Mouse (Mus musculus) gastrocnemius, postnatal 14 days (tissue): ENCODE measurements around the gene Snx5. TPM values are rescaled to one million over a fixed set of nuclear protein-coding genes. Genes with fewer than 3 reads are reported as not detected.
A peak's percentile ranks its signal among the peaks of the same experiment; 100 is the strongest.

Experiments used
- DNase-seq: peaks from one replicate; pipeline ENCODE4 v3.0.0; 2021; ENCODE audit warnings: mixed read lengths
- intact Hi-C: fragments of 180-260 bp; cut with DNase I; formaldehyde crosslinking; loops from one replicate; pipeline ENCODE4 v1.15.1; 2025; ENCODE audit warnings: low total_unique reads
- long read RNA-seq, 2 experiments: library from polyadenylated mRNA; stranded (forward); transcript quantifications; one replicate each; pipeline ENCODE4 v2.0.0; 2021
- total RNA-seq, 2 experiments: library from RNA; stranded (reverse); gene quantifications; 2 replicates each; pipeline ENCODE4 v1.2.3; 2021

Gene Snx5
- 10 to 100 TPM; 45.5 to 53.2 TPM for total RNA-seq
- long read RNA-seq, experiment 1, transcript Snx5-202 (14 exons, 2,512 nt), result minor isoform, 33 of 93 reads
- long read RNA-seq, experiment 1, transcript Snx5-201 (13 exons, 2,419 nt), result major isoform, 49 of 93 reads
- long read RNA-seq, experiment 1, partial matches to known transcripts, result 2 of 93 reads
- long read RNA-seq, experiment 1, other reads (novel, unspliced or antisense), result 9 of 93 reads
- long read RNA-seq, experiment 2, transcript Snx5-202 (14 exons, 2,512 nt), result minor isoform, 24 of 92 reads
- long read RNA-seq, experiment 2, transcript Snx5-201 (13 exons, 2,419 nt), result major isoform, 57 of 92 reads
- long read RNA-seq, experiment 2, partial matches to known transcripts, result 4 of 92 reads
- long read RNA-seq, experiment 2, other reads (novel, unspliced or antisense), result 7 of 92 reads

DNA sequence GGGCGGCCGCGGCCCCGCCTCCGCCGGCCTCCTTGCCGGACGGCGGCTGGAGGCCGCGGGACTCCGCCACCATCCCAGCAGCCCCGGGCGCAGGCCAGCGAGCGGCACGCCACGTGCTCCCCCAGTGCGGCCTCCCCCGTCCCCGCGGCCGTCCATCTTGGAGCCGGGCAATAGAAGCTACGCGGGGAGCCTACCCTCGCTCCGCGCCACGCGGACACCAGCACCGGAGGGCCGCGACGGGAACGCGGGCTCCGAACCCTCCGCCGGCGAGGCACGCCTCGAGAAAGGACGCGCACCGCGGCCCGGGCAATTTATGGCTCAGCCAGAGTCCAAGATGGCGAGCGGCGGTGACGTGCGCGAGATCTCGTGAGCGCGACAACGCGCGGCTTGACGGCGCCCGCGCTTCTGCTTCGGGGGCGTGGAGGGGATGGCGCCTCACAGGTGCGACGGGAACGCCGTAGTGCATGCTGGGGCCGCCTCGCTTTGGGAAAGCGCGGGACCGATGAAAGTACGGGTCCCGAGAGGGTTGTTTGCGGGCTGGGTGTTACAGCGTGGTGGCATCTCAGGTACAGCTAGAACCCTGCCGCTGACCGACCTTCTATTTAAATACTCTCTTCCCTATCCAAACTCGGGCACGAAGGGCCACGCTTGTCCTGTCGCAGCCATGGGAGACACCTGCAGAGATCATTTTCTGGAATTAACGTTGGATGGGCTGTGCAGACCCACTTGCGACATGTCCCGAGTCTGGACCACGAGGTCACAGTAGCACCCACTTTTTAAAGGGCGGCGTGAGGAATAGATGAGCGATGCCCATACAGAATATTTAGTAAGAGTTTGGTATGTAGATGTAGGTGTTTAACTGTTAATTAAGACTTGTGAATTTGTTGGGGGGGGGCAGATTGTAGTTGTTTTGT lies at the start of gene Snx5, which contains the start of gene Mgme1:
TSS of gene Snx5 (minus strand) at position 400 of the 914 bp plus-strand sequence.
TSS of gene Mgme1 (plus strand) at position 157 of the 914 bp plus-strand sequence.
- peak; percentile 92 for DNase-seq
- intact Hi-C loops, result no loop called here

DNA sequence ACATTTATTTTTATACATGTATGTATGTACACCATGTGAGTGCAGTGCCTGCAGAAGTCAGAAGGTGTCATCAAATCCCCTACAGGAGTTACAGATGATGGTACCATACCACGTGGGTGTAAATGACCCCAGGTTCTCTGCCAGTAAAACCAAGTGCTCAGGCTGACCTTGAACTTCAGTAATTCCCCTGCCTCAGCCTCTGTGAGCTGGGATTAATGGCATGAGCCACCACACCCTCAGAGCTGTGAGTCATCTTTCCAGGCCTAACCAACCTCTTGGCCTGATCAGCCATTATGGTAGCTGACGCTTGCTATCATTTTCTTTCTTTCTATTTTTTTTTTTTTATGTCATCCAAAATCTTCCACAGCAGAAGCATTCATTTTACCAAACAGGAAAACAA lies 40.7 kb upstream of the Snx5 start:
- no peak for DNase-seq
- intact Hi-C loops, result no loop called here

DNA sequence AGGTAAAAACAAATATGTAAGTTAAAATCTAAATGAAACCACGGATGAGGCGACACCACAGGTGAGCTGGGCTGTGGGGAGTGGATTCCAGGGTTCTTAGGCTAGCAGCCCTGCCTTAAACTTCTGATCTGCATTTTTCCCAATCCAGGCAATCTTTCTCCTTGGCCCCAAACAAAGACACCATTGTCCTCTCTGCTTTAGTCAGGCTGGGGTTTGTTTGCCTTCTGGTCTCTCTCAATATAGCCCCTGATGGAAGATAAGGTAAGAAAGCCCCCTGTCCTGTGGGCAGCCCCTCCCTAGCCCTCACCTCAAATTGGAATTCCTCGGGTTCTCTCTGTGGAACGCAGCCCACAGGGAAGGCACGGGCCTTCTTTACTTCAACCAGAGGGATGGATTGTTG lies 39.6 kb upstream of the Snx5 start:
- no peak for DNase-seq
- intact Hi-C loops, result no loop called here

DNA sequence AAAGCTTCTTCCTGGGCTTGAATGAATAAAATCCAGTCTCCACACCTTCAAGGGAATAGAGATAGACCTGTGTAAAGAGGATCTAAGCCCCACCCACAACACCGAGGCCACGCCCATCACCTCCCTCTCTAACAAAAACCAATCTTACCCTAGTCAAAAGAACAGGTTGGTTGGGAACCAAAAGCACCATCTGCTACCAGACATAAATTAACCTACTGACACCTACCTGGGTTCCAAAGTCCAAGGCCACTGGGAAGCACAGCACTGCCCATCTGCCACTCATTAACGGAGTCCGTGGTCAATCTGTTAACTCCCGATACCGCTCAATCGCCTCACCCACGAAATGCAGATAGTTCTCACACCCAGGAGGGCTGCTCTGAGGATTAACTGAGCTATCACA lies 37.9 kb upstream of the Snx5 start:
- no peak for DNase-seq
- intact Hi-C loops, result loop anchor here (10.0 kb wide), 1 partner anchor 136 kb away; no protein-coding TSS in a partner anchor

DNA sequence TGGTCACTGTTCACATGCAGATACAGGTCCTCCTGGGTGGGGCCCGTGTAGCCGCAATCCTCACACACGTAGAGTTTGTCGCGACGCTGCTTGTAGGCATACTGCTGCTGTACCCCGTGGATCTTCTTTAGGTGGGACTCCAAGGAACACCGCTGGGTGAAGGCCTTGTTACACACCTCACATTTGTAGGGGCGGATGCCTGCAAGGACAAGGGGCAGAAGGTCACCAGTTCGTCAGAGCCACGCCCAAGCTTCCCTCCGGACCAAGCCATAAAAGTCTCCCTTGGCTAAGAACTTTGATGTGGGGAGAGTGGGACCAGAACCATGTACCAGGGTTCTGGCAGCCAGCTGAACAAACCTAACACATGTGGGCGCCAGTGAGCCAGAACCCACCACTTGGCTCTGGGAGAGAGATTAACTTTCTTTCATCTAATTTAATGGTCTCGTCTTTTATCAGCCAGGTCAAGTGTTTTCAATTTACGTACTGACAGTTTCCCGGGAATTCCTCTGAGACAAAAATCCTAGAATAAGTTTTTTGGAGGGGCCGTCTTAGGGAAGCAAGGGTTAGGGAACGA lies 35.1 kb upstream of the Snx5 start:
- intact Hi-C loops, result loop anchor here (10.0 kb wide), 1 partner anchor 139 kb away; no protein-coding TSS in a partner anchor
- DNase-seq, result no peak

DNA sequence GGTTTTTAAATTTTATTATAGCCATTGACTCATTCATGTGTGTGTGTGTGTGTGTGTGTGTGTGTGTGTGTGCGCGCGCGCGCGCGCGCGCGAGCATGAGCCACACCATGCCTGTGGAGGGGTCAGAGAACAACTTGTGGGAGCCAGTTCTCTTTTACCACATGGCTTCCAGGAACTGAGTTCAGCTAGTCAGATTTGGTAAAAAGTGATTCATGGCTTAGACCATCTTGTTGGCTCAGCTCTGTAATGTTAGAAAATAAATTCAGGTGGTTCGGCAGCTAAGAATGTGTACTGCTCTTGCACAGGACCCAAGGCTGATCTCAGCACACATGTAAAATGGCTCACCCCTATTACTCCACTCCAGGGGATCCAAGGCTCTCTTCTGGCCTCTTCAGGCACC lies 30.4 kb upstream of the Snx5 start:
- no peak for DNase-seq
- intact Hi-C loops, result loop anchor here (10.0 kb wide), 1 partner anchor 144 kb away; no protein-coding TSS in a partner anchor

DNA sequence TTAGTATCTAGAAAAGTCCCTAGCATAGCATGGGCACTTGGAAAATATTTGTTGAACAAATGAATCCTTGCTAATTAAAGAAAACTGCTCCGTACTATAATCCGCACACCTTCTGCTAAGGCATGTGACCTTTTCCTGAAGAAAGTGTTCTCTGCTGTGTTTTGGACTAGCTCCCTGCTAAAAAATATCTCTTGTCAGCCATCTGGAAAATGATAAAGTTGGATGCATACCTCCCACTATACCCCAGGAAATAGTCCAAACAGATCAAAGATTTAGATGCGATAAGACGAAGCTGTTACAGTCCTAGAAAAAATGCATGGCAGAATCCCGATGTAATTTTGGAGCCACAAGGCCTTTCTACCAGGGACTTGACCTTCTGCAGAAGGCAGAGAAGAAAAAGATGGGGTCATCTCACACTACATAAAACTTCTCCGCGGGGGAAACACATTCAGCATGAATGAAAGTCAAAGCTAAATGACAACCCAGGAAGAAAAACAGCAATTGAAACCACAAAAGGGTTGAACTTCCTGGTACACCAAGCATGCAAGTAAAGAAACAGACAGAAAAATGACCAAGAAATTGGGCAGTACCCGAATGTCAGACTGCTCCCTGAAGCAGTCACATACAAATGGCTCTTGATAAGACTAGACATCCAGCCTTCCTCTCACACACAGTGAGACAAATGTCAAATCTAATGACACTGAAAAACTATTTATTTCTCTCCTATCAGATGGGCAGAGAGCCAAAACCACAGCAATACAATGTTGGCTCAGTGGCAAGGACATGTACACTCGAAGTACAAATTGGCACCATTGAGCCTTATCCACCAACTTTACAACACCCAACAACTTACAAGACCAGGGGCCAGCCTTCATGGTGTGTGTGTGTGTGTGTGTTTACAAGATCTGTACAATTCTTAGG lies 29.3 kb upstream of the Snx5 start:
- DNase-seq, result no peak
- intact Hi-C loops, result loop anchor here (10.0 kb wide), 1 partner anchor 145 kb away; no protein-coding TSS in a partner anchor

DNA sequence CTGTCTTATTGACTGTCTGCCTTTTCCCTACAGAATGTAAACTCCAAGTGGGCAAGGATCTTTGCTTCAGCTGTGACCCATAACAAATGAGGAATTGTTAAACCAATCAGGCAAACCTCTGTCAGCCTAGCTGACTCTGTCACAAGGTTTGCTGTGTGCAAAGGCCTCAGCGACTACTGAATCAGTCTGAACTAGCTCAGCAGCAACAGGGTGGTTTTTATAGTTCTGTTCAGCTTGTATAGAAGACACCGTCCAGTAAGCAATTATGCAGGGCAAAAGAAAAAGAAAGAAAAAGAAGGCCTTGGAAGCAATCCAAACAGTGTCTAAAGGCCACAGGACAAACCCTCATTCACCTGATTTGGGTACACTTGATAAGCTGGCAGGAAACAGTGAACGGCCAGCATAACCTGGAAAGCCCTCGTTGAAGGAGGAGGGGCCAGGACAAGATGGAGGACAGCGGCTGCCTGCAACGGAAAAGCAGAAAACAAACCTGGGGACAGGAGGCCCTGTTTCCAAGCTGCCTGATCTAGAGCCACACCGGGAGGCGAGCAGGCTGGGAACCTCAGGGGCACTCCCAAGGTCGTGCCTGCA lies 24.5 kb upstream of the Snx5 start:
- intact Hi-C loops, result no loop called here
- DNase-seq, result no peak

DNA sequence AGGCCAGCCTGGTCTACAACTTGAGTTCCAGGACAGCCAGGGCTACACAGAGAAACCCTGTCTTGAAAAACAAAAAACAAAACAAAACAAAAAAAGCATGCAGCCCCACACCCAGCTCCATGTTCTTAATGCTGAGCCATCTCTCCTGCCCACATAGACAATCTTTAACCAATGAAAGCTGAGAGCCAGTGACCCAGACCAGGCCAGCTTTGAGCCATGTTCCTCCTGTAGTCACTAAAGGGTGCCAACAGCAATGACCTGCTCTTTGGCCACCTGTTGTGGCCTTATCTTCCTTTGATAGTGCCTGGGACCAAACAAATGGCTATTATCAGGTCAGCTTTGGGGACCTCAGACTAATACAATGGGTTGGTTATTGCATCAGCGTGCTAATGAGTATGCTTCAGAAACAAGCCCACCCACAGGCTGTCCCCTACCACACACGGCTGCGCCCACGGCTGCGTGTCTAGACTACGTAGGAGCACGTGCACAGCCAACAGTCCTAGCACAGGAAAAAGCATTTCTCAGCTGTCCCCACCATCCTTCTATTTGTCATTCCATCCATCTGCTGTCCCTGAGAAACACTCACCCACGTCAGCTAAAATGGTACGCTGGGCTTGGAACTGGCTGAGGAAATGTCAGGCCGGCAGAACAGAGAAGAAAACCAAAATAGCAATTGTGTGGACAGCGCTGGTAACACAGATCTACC lies 21.0 kb upstream of the Snx5 start:
- intact Hi-C loops, result no loop called here
- DNase-seq, result no peak

DNA sequence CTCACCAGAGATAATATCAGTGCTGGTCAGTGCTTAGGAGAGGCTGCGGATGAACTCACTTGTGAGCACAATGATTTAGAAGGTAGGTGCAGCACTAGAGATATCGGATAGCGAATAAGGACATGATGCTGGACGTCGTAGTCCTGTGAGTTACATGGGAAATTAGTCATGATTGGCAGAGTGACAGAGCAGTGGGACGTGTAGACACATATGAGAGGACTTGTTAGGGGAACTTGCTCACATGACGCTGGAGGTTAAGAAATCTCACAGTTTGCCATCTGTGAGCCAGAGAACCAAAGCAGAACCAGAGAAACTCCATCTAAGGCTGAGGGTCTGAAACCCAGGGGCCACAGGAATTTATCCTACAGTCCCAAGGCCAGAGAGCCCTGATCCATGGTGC lies 19.6 kb upstream of the Snx5 start:
- DNase-seq, result no peak
- intact Hi-C loops, result no loop called here

DNA sequence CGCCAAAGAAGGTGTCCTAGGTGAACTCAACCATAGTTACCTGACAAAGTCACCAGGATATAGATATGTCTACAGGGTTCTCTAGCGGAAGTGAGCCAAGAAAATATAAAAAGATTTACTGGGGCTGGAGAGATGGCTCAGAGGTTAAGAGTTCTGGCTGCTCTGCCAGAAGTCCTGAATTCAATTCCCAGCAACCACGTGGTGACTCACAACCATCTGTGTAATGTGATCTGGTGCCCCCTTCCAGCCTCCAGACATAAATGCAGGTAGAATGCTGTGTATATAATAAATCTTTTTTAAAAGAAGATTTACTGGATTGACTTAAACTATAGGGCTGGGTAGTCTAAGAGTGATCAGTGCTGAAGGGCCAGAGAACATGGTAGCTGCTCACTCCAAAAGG lies 10.7 kb upstream of the Snx5 start:
- intact Hi-C loops, result loop anchor here (10.0 kb wide), 1 partner anchor 417 kb away; the partner anchor contains the start of gene Bfsp1
- DNase-seq, result no peak

DNA sequence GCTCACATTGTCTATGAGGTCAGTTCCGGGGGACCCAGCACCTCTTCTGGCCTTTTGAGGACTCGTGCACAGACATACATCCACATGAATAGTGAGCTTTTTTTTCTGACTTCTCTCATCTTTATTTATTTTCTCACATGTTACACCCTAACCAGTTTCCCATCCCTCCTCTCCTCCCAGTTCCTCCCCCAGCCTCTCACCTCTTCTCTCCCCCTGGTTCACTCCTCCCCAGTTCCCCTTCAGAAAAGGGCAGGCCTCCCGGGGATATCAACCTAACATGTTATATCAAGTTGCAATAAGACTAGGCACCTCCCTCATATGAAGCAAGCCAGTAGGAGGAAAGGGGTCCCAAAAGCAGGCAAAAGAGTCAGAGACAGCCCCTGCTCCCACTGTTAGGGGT lies 9.9 kb upstream of the Snx5 start:
- intact Hi-C loops, result loop anchor here (10.0 kb wide), 1 partner anchor 416 kb away; the partner anchor contains the start of gene Bfsp1
- no peak for DNase-seq

DNA sequence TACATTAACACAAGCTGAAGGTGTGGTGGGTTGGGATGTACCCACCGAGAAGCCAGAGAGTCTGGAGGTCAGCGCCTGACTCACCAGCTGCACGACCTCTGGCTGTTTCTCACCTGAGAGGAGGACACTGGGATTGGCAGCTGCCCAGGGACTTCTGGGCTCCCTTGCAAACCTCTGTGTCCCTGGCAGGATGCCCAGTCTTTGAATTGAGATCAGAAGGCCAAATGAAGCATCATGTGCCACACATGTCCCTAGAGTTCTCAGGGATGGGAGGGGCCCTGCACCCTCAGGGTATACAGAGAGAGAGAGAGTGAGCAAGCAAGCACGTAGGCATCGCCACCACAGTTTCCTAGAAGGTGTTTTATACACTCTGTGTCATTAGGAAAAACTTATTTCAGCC lies 9.0 kb upstream of the Snx5 start:
- intact Hi-C loops, result loop anchor here (10.0 kb wide), 1 partner anchor 415 kb away; the partner anchor contains the start of gene Bfsp1
- DNase-seq, result peak; percentile 27

DNA sequence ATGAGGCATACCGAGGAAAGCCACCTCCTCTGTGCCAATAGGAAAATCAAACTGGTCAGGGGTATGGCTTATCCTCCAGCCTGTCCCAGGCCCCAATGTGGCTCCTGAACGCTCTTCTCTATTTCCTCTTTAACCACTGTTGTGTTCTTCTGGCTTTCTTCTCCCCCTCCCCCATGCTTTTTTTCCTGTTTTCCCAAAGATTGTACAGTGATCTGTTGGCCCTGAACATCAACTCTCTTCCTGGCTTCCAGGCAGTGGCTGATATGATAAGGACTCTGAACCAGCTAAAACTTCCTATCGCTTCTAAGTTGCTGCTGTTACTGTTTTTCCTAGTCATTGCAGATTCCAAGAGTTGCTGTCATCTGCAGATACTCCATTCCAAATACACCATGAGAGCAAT lies 6.2 kb upstream of the Snx5 start:
- intact Hi-C loops, result no loop called here
- DNase-seq, result no peak

DNA sequence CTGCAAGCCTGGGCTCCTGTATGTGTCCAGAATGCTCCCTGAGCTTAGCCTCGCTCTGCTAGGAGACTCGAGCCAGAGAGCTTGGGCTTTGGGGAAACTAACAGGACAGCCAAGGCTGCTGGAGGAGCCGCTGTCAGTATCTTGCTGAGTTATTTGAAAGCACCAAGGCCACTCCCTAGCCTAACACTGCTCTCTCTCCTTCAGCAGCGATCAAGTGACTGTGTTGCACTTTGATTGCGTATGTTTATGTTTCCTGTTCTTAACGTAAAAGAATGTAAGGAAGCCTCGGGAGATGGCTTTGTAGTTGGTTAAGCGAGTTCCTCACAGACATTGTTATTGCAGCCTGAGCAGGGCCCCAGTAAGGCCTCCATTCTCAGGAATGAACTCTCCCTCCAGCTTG lies 4.0 kb upstream of the Snx5 start:
- intact Hi-C loops, result no loop called here
- DNase-seq, result no peak

DNA sequence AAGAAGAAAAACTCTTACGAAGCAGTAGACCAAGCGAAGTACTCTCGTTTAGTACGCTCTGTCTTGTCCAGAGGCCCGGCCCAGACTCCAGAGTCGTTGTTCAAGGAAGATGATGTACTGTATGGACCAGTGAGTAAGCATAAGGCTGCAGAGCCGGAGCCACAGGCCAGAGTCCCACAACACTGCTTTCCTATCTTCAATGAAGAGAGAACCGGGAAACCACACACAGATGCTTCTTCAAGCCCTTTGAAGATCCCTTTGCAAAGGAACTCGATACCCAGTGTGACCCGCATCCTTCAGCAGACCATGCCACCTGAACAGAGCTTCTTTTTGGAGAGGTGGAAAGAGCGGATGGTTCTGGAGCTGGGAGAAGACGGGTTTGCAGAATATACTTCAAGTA lies 1.4 kb upstream of the Snx5 start:
- no peak for DNase-seq
- intact Hi-C loops, result no loop called here

DNA sequence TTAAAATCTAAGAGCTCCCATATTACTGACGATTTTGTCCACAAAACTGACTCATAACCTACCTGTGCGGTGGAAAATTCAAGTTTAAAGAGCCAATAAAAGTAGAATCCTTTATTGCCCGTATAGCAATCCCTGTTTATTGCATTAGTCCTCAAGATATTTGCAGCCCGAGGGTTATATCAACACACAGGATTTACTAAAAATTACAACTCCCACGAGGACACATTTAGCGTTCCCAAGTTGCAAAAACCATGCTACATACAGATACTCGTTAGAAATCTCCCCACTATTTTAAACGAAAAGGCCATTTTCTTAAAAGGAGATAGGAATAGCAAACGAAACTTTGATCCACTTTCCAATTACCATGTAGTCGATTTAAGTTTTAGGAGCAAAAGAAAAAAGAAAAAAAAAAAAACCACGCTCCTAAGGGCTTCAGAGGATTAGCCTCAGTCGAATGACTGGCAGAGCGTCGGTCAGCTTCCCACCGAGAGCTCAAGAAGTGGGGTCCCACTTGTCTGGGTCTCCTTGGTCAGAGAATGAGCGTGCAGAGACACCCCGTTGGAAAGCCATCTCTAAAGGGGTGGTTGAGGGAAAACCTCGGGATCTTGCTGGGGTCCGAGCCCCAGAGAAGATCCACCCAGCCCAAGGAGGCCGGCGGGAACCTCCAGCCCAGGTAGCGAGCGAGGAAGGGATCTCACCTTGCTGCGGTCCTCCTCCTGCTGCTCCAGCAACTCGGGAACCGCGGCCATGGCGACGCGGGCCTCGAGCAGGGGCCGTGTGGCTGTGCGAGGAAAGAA lies 829 bp downstream of the Snx5 start:
- intact Hi-C loops, result no loop called here
- no peak for DNase-seq
